Mouse (Mus musculus): Measurements from ENCODE around the gene Ncan.

Gene Ncan

GRCm38 (mm10) chr8:70129309-70129952, 8.8 kb upstream of the Ncan start:
- DNase-seq (ENCODE audit: low spot score), result peak; percentile 95

GRCm38 (mm10) chr8:70128435-70128834, 7.8 kb upstream of the Ncan start:
- peak; percentile 79 for DNase-seq (ENCODE audit: low spot score)

GRCm38 (mm10) chr8:70124992-70125391, 4.3 kb upstream of the Ncan start:
- DNase-seq (ENCODE audit: low spot score), result no peak

- no peak for DNase-seq (ENCODE audit: low spot score)
These were observed 2.2 kb upstream of the Ncan start for GRCm38 (mm10) chr8:70122863-70123262.

GRCm38 (mm10) chr8:70118726-70119700, 1.7 kb downstream of the Ncan start:
- no peak for DNase-seq (ENCODE audit: low spot score)

GRCm38 (mm10) chr8:70117611-70118010, 3.1 kb downstream of the Ncan start:
- peak; percentile 87 for DNase-seq (ENCODE audit: low spot score)

- peak; percentile 75 for DNase-seq (ENCODE audit: low spot score)
These were observed 5.8 kb downstream of the Ncan start for GRCm38 (mm10) chr8:70114892-70115291.

GRCm38 (mm10) chr8:70114488-70114887, 6.2 kb downstream of the Ncan start:
- DNase-seq (ENCODE audit: low spot score), result no peak

GRCm38 (mm10) chr8:70112401-70113016, 8.2 kb downstream of the Ncan start:
- DNase-seq (ENCODE audit: low spot score), result no peak

- DNase-seq (ENCODE audit: low spot score), result no peak
These were observed 9.4 kb downstream of the Ncan start for GRCm38 (mm10) chr8:70111192-70111795.

GRCm38 (mm10) chr8:70110451-70110850, 10.2 kb downstream of the Ncan start:
- no peak for DNase-seq (ENCODE audit: low spot score)

- DNase-seq (ENCODE audit: low spot score), result no peak
These were observed 15.8 kb downstream of the Ncan start for GRCm38 (mm10) chr8:70104922-70105321.

- peak; percentile 58 for DNase-seq (ENCODE audit: low spot score)
These were observed 16.2 kb downstream of the Ncan start for GRCm38 (mm10) chr8:70104506-70104905.

- no peak for DNase-seq (ENCODE audit: low spot score)
These were observed 20.4 kb downstream of the Ncan start for GRCm38 (mm10) chr8:70100241-70100640.

GRCm38 (mm10) chr8:70099276-70099675, 21.4 kb downstream of the Ncan start:
- DNase-seq (ENCODE audit: low spot score), result no peak

GRCm38 (mm10) chr8:70092786-70093185, 27.9 kb downstream of the Ncan start:
- DNase-seq (ENCODE audit: low spot score), result no peak

- no peak for DNase-seq (ENCODE audit: low spot score)
These were observed 31.2 kb downstream of the Ncan start for GRCm38 (mm10) chr8:70089296-70089960.

GRCm38 (mm10) chr8:70087836-70088650, 32.6 kb downstream of the Ncan start:
- no peak for DNase-seq (ENCODE audit: low spot score)

GRCm38 (mm10) chr8:70087237-70087636, 33.4 kb downstream of the Ncan start:
- DNase-seq (ENCODE audit: low spot score), result no peak

- no peak for DNase-seq (ENCODE audit: low spot score)
These were observed 34.5 kb downstream of the Ncan start for GRCm38 (mm10) chr8:70086151-70086550.
